Mouse (Mus musculus) neural tube, embryonic 12.5 days (tissue): ENCODE measurements around the gene Adamts15. TPM values are rescaled to one million over a fixed set of nuclear protein-coding genes. Genes with fewer than 3 reads are reported as not detected.

Experiments
- ATAC-seq: fragments of 200-750 bp; cut with Nextera tagmentation; 2 replicates; pipeline ENCODE4 v1.8.0; 2017; ENCODE audit warnings: low read depth, mild to moderate bottlenecking, moderate TSS enrichment, moderate library complexity; ENCODE audit not compliant: low FRiP score
- H3K27ac ChIP-seq: fragments of 300-500 bp; sonication (generic); 2 replicates; pipeline ENCODE4 v1.5.1; 2016
- H3K27me3 ChIP-seq: fragments of 300-500 bp; sonication (generic); replicated peaks from 2 replicates; pipeline ENCODE4 v1.6.1; 2016; ENCODE audit warnings: mild to moderate bottlenecking
- H3K36me3 ChIP-seq: fragments of 300-500 bp; sonication (generic); 2 replicates; pipeline ENCODE4 v1.6.1; 2016; ENCODE audit warnings: mild to moderate bottlenecking
- H3K4me1 ChIP-seq: fragments of 300-500 bp; sonication (generic); 2 replicates; pipeline ENCODE4 v1.6.1; 2016
- H3K4me2 ChIP-seq: fragments of 300-500 bp; sonication (generic); replicated peaks from 2 replicates; pipeline ENCODE4 v1.6.1; 2016; ENCODE audit warnings: mild to moderate bottlenecking
- H3K4me3 ChIP-seq: fragments of 300-500 bp; sonication (generic); 2 replicates; pipeline ENCODE4 v1.5.1; 2016
- H3K9ac ChIP-seq: fragments of 300-500 bp; sonication (generic); 2 replicates; pipeline ENCODE4 v1.6.1; 2016; ENCODE audit warnings: mild to moderate bottlenecking
- H3K9me3 ChIP-seq: fragments of 300-500 bp; sonication (generic); 2 replicates; pipeline ENCODE4 v1.6.1; 2016; ENCODE audit warnings: mild to moderate bottlenecking
- WGBS: fragments of 180-500 bp; shearing (Covaris S2); methylation state at CpG from one replicate; pipeline ENCODE4 v1.1.7; 2016; 5-methylcytosine and 5-hydroxymethylcytosine counted together
- polyA plus RNA-seq: library from polyadenylated mRNA; unstranded; fragments of >200 nt; fragmentation: Nextera tagmentation; extraction: Ambion mirVana; gene quantifications from 2 replicates; pipeline ENCODE4 v1.2.1, GENCODE M21; 2016

The Adamts15 gene
- polyA plus RNA-seq = 8.0 and 8.4 TPM in 2 replicates

- peak; percentile 75 for ATAC-seq
Observed at GRCm38 (mm10) chr9:30922197-30922894, at the start of gene Adamts15. Gene Adamts15, minus strand, starts transcription at chr9:30922452.

GRCm38 (mm10) chr9:30971967-30972366 lies 49.7 kb upstream of the Adamts15 start:
- H3K36me3 ChIP-seq = no peaks in the 10 kb centered on the region
- no peaks in the 10 kb centered on the region for H3K27me3 ChIP-seq
- 69% methylated on average over 4 of the region's 4 CpGs for WGBS
- no peak overlapping the region for H3K9ac ChIP-seq
- H3K27ac ChIP-seq = no peak overlapping the region
- H3K4me1 ChIP-seq = no peaks in the 10 kb centered on the region
- ATAC-seq = no peak
- no peak overlapping the region for H3K4me2 ChIP-seq
- H3K4me3 ChIP-seq = no peak overlapping the region
- no peaks in the 10 kb centered on the region for H3K9me3 ChIP-seq

More at GRCm38 (mm10) chr9:30922197-30922894, at the start of gene Adamts15:
- Histone ChIP-seq H3K4me2 (peak within 1 kb of the TSS; percentile 97), H3K4me3 (peak within 1 kb of the TSS; percentile 54), H3K36me3 (no peaks in the 10 kb centered on the region), H3K27ac (no peak within 1 kb of the TSS), H3K4me1 (peaks cover 16% of the 10 kb centered on the region), H3K27me3 (peaks cover 20% of the 10 kb centered on the region), H3K9ac (peak within 1 kb of the TSS; percentile 46), H3K9me3 (no peaks in the 10 kb centered on the region)
- 1% methylated on average over 47 of the region's 47 CpGs for WGBS

- Histone ChIP-seq H3K9ac (no peak overlapping the region), H3K27ac (no peak overlapping the region), H3K27me3 (no peaks in the 10 kb centered on the region), H3K4me1 (no peaks in the 10 kb centered on the region), H3K36me3 (no peaks in the 10 kb centered on the region), H3K4me3 (no peak overlapping the region), H3K9me3 (no peaks in the 10 kb centered on the region), H3K4me2 (no peak overlapping the region)
- WGBS = 69% methylated on average over 3 of the region's 3 CpGs
- no peak for ATAC-seq
Observed at GRCm38 (mm10) chr9:30970001-30970400, 47.7 kb upstream of the Adamts15 start.

DNA sequence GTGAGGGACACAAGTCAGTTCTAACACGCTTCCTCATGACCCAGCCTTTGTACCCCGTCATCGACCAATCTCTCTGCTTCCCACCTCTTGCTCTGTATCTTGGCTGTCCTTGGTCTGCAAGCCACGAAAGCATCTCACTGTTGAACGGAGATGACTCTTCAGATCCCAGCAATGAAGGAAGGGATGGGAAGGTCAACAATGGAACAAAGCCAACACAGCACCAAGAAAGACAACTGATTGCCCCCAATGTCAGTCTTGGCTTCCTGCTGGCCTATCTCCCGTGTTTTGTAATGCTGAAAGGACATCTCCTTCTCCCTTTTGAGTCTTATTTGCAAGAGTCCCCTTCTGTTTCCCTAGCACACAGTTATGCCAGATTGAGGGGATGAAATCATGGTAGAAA lies 45.9 kb upstream of the Adamts15 start:
- no peaks in the 10 kb centered on the region for H3K36me3 ChIP-seq
- H3K9me3 ChIP-seq = no peaks in the 10 kb centered on the region
- ATAC-seq = no peak
- H3K9ac ChIP-seq = no peak overlapping the region
- H3K4me2 ChIP-seq = no peak overlapping the region
- no peaks in the 10 kb centered on the region for H3K27me3 ChIP-seq
- H3K27ac ChIP-seq = no peak overlapping the region
- no peak overlapping the region for H3K4me3 ChIP-seq
- no peaks in the 10 kb centered on the region for H3K4me1 ChIP-seq
- 79% methylated on average over 6 of the region's 6 CpGs for WGBS

DNA sequence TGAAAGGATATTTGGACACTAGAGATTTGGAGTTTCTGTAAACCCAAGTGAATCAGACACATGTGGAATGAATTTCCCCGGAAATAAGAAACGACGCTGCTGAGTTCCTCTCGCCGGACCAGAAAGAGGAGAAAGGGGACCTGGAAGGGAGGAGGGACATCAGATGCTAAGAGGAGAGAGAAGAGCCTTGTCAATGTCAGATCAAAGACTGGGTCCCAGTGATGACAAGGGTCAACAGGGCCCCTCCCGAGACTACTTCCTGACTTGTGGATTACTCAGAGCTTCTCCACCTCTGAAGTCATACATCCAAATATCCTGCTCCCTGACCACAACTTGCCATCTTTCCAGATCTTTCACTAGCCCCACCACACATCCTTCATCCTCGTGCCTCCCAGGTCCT lies 44.6 kb upstream of the Adamts15 start:
- WGBS = 73% methylated on average over 7 of the region's 7 CpGs
- ATAC-seq = no peak
- H3K36me3 ChIP-seq = no peaks in the 10 kb centered on the region

DNA sequence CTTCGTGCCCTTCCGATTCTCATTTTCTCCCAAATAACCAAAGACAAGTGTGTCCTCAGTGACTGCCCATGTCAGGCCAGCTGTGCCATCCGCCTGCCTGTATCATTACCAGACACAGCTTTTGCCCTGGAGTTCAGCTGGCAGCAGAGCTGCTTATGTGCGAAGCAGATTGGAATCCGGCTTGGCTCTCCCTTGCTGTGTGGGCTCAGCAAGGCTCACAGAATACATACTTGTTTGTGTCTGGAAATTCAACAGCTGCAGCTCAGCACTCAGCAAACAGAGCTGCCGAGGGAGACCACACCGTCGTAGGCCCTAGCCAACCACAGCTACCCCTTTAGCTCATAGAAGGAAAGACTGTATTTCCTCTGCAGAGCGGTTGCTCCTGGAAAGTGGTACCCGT lies 42.4 kb upstream of the Adamts15 start:
- Histone ChIP-seq H3K9ac (no peak overlapping the region), H3K4me3 (no peak overlapping the region), H3K27ac (no peak overlapping the region), H3K4me1 (no peaks in the 10 kb centered on the region), H3K4me2 (no peak overlapping the region), H3K27me3 (no peaks in the 10 kb centered on the region), H3K9me3 (no peaks in the 10 kb centered on the region), H3K36me3 (no peaks in the 10 kb centered on the region)
- no peak for ATAC-seq
- 85% methylated on average over 10 of the region's 10 CpGs for WGBS

More for the DNA sequence above, 44.6 kb upstream of the Adamts15 start:
- Histone ChIP-seq H3K4me1 (no peaks in the 10 kb centered on the region), H3K9ac (no peak overlapping the region), H3K4me2 (no peak overlapping the region), H3K27ac (no peak overlapping the region), H3K9me3 (no peaks in the 10 kb centered on the region), H3K27me3 (no peaks in the 10 kb centered on the region), H3K4me3 (no peak overlapping the region)

DNA sequence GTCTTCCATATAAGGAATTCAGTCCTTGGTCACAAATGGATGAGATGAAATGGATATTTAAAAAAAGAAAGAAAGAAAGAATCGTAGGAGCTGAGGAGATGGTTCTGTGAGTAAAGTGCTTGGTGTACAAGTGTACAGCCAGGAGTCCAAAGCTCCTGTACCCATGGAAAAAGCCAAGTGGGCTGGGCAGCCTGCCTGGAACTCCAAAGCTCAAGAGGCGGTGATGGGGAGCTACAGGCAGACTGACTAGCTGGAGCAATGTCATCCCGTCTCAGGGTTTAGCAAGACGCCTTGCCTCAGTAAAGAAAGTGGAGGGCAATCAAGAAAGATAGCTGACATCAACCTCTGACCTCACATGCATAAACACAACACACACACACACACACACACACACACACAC lies 41.5 kb upstream of the Adamts15 start:
- ATAC-seq = no peak
- 90% methylated on average over 4 of the region's 4 CpGs for WGBS

DNA sequence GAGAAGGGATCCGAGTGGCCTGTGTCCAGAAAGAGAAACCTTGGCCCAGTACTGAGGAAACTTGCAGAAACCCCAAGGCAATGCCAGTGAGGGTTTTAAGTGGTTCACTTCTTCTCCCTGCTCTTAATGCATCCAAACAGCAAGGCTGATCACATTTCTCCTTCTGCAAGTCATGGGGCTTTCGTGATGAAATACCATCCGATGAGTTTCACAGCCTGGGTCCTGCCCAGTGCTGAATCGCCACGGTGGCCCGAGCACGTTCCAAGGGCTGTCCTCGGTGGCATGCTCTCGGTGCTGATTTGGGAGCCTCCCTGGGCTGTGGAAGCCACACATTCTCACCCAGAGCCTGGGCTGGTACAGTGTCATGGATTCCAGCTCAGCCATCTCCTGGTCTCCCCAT lies 33.0 kb upstream of the Adamts15 start:
- H3K9me3 ChIP-seq = no peaks in the 10 kb centered on the region
- H3K4me1 ChIP-seq = no peaks in the 10 kb centered on the region
- ATAC-seq = no peak
- no peaks in the 10 kb centered on the region for H3K27me3 ChIP-seq
- 90% methylated on average over 9 of the region's 9 CpGs for WGBS
- no peak overlapping the region for H3K4me3 ChIP-seq
- no peak overlapping the region for H3K4me2 ChIP-seq
- no peak overlapping the region for H3K27ac ChIP-seq
- no peak overlapping the region for H3K9ac ChIP-seq
- no peaks in the 10 kb centered on the region for H3K36me3 ChIP-seq

More for the DNA sequence above, 41.5 kb upstream of the Adamts15 start:
- Histone ChIP-seq H3K4me3 (no peak overlapping the region), H3K9me3 (no peaks in the 10 kb centered on the region), H3K27me3 (no peaks in the 10 kb centered on the region), H3K36me3 (no peaks in the 10 kb centered on the region), H3K4me2 (no peak overlapping the region), H3K27ac (no peak overlapping the region), H3K4me1 (no peaks in the 10 kb centered on the region), H3K9ac (no peak overlapping the region)

GRCm38 (mm10) chr9:30953287-30953686 lies 31.0 kb upstream of the Adamts15 start:
- Histone ChIP-seq H3K27me3 (no peaks in the 10 kb centered on the region), H3K9ac (no peak overlapping the region), H3K4me2 (no peak overlapping the region), H3K4me1 (no peaks in the 10 kb centered on the region), H3K36me3 (no peaks in the 10 kb centered on the region), H3K4me3 (no peak overlapping the region), H3K27ac (no peak overlapping the region), H3K9me3 (no peaks in the 10 kb centered on the region)
- 56% methylated on average over 8 of the region's 8 CpGs for WGBS
- no peak for ATAC-seq

- Histone ChIP-seq H3K36me3 (no peaks in the 10 kb centered on the region), H3K9ac (no peak overlapping the region), H3K27ac (no peak overlapping the region), H3K9me3 (no peaks in the 10 kb centered on the region), H3K4me3 (no peak overlapping the region), H3K4me2 (no peak overlapping the region), H3K27me3 (no peaks in the 10 kb centered on the region), H3K4me1 (no peaks in the 10 kb centered on the region)
- ATAC-seq = no peak
- 89% methylated on average over 5 of the region's 5 CpGs for WGBS
Observed at GRCm38 (mm10) chr9:30951461-30951860, 29.2 kb upstream of the Adamts15 start.

GRCm38 (mm10) chr9:30950592-30950991 lies 28.3 kb upstream of the Adamts15 start:
- Histone ChIP-seq H3K9ac (no peak overlapping the region), H3K9me3 (no peaks in the 10 kb centered on the region), H3K4me1 (no peaks in the 10 kb centered on the region), H3K4me3 (no peak overlapping the region), H3K27ac (no peak overlapping the region), H3K4me2 (no peak overlapping the region), H3K36me3 (no peaks in the 10 kb centered on the region), H3K27me3 (no peaks in the 10 kb centered on the region; the same call in 1 of the 2 replicates)
- 81% methylated on average over 4 of the region's 4 CpGs for WGBS
- no peak for ATAC-seq

DNA sequence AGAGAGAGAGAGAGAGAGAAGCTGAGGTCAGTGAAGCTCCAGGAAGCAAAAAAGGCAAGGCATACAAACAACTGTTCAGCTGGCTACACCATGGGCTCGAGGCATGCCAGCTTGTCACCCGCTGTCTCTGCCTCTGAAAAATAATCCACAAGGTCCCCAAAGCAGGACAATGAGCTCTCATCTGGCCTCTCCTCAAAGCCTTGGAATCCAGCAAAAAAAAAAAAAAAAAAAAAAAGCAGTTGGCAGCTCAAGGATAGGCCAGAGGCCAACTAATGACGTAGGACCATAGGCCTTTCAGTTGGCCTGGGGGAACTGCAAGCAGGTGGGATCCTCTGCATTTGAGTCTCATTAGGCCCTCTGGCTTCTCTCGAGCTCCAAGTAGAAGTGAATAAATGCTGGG lies 27.7 kb upstream of the Adamts15 start:
- WGBS = 87% methylated on average over 4 of the region's 4 CpGs
- Histone ChIP-seq H3K4me2 (no peak overlapping the region), H3K27ac (no peak overlapping the region), H3K27me3 (peaks cover under 1% of the 10 kb centered on the region; the same call in 1 of the 2 replicates), H3K9ac (no peak overlapping the region), H3K9me3 (no peaks in the 10 kb centered on the region), H3K4me3 (no peak overlapping the region), H3K4me1 (no peaks in the 10 kb centered on the region), H3K36me3 (no peaks in the 10 kb centered on the region)
- ATAC-seq = no peak

- no peak overlapping the region for H3K27ac ChIP-seq
- H3K27me3 ChIP-seq = peaks cover 6% of the 10 kb centered on the region
- no peak overlapping the region for H3K4me2 ChIP-seq
- H3K4me3 ChIP-seq = no peak overlapping the region
- 95% methylated on average over 3 of the region's 3 CpGs for WGBS
- no peaks in the 10 kb centered on the region for H3K9me3 ChIP-seq
- no peak overlapping the region for H3K9ac ChIP-seq
- H3K36me3 ChIP-seq = no peaks in the 10 kb centered on the region
- no peak for ATAC-seq
- H3K4me1 ChIP-seq = no peaks in the 10 kb centered on the region
Observed at GRCm38 (mm10) chr9:30949422-30949821, 27.2 kb upstream of the Adamts15 start.
